Mouse (Mus musculus): ENCODE results near the gene Rp9. TPM values are rescaled to one million over a fixed set of nuclear protein-coding genes. Genes with fewer than 3 reads are reported as not detected.

Gene Rp9
- total RNA-seq, 1 experiment from 2014 or later, result 42.4 TPM

DNA sequence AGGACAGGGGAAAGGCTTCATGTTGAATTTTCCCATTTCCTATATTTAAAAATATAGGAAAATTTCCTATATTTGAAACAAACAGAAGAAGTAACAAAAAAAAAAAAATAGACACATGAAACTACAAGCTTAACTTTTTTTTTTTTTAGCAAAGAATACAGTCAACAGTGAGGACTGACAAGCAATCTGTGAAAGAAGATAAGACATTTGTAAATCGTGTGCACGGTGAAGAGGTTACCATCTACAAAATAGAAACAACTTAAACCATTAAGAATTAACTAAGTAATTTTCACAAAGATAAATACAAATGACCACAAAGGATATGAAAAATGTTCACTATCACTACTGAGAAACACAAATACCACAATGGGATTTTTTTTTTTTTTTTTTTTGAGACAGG lies 103.3 kb downstream of the Rp9 start:
- no peak for DNase-seq

Other genes with a start within 250 kb of the Rp9 start
- gene Zfp809, start 244.0 kb downstream of the Rp9 start, total RNA-seq (2021), result 46.4 and 52.1 TPM in 2 replicates
- gene Zfp599, start 209.8 kb downstream of the Rp9 start, total RNA-seq (2021), result 0.82 and 1.1 TPM in 2 replicates
- 7.9 and 11.0 TPM in 2 replicates for gene Zfp810, start 162.1 kb downstream of the Rp9 start, total RNA-seq (2021)
- gene Anln, start 80.6 kb downstream of the Rp9 start, total RNA-seq (2021), result 8.6 and 15.6 TPM in 2 replicates
- 6.6 and 7.2 TPM in 2 replicates for gene 9530077C05Rik, start 58.2 kb downstream of the Rp9 start, total RNA-seq (2021)
- not detected in 2 replicates for gene Gm17545, start 15.5 kb downstream of the Rp9 start, total RNA-seq (2021)
- 11.3 and 15.3 TPM in 2 replicates for gene Bbs9, start 6.0 kb upstream of the Rp9 start, total RNA-seq (2021)

Data from adrenal gland, postnatal 25 days (tissue).